Comparison of ENCODE assay signal across 23 mouse cellular contexts in genomic region chr14:75399678-75400077, GRCm38 (mm10). TPM values are rescaled to one million over a fixed set of nuclear protein-coding genes. Genes with fewer than 3 reads are reported as not detected.
A peak's percentile ranks its signal among the peaks of the same experiment; 100 is the strongest.
DNase-seq lines count a peak whose midpoint lies in the region; ATAC-seq and TF ChIP-seq lines count a peak whose summit lies in the region.
"Had no signal": no experiment of that assay in that cellular context is flagged by ENCODE, and none has a peak within 500 bp of the region (broad histone marks: within the 10 kb centered on the region; RNA-seq: fewer than 3 reads in every experiment).

No protein-coding gene starts in this region.

- no peaks in the 10 kb centered on the region for H3K27me3 ChIP-seq in hindbrain, embryonic 12.5 days
- H3K27me3 ChIP-seq in hindbrain, embryonic 13.5 days = no peaks in the 10 kb centered on the region; the same call in 1 of the 2 replicates
- no peaks in the 10 kb centered on the region for H3K27me3 ChIP-seq in CH12.LX (replicated peaks)
- no peaks in the 10 kb centered on the region for H3K27me3 ChIP-seq in stomach, postnatal 0 days (ENCODE audit: control insufficient read depth, insufficient read depth, low read length)
- H3K27me3 ChIP-seq: embryonic facial prominence, embryonic 12.5 days; forebrain, embryonic 13.5 days; forebrain, embryonic 15.5 days had no signal

- H3K36me3 ChIP-seq in hindbrain, embryonic 12.5 days = no peaks in the 10 kb centered on the region
- no peaks in the 10 kb centered on the region for H3K36me3 ChIP-seq in hindbrain, embryonic 13.5 days
- no peaks in the 10 kb centered on the region for H3K36me3 ChIP-seq in CH12.LX (replicated peaks in 1 of 2; ENCODE audit: control insufficient read depth in 1 of 2, insufficient read depth in 1 of 2, low read length in 1 of 2)
- H3K36me3 ChIP-seq in stomach, postnatal 0 days (ENCODE audit: control insufficient read depth, insufficient read depth, low read length) = no peaks in the 10 kb centered on the region
- H3K36me3 ChIP-seq: embryonic facial prominence, embryonic 10.5 days; embryonic facial prominence, embryonic 12.5 days; forebrain, embryonic 15.5 days had no signal

- no peak overlapping the region for H3K4me3 ChIP-seq in hindbrain, embryonic 12.5 days
- no peak overlapping the region for H3K4me3 ChIP-seq in hindbrain, embryonic 13.5 days
- H3K4me3 ChIP-seq in CH12.LX (replicated peaks in 1 of 3; ENCODE audit: low read depth in 2 of 3, low read length in 2 of 3, poor library complexity in 1 of 3) = no peak overlapping the region
- H3K4me3 ChIP-seq in stomach, postnatal 0 days (ENCODE audit: low read depth, low read length) = no peak overlapping the region
- H3K4me3 ChIP-seq: embryonic facial prominence, embryonic 10.5 days; embryonic facial prominence, embryonic 12.5 days; forebrain, embryonic 13.5 days; forebrain, embryonic 15.5 days had no signal

- TF ChIP-seq POLR2A in CH12.LX (IDR thresholded peaks at IDR 0.05; ENCODE audit: low read depth, low read length) = no peak

- H3K9me3 ChIP-seq in hindbrain, embryonic 12.5 days (replicated peaks) = no peaks in the 10 kb centered on the region
- no peaks in the 10 kb centered on the region for H3K9me3 ChIP-seq in hindbrain, embryonic 13.5 days
- H3K9me3 ChIP-seq in CH12.LX (replicated peaks; ENCODE audit: low read length) = no peaks in the 10 kb centered on the region
- no peaks in the 10 kb centered on the region for H3K9me3 ChIP-seq in stomach, postnatal 0 days (ENCODE audit: control insufficient read depth, low read length)
- H3K9me3 ChIP-seq: embryonic facial prominence, embryonic 10.5 days; embryonic facial prominence, embryonic 12.5 days; forebrain, embryonic 13.5 days; forebrain, embryonic 15.5 days had no signal

- H3K27ac ChIP-seq in hindbrain, embryonic 12.5 days = peak overlapping the region; percentile 12; the same call in 1 of the 2 replicates
- no peak overlapping the region for H3K27ac ChIP-seq in hindbrain, embryonic 13.5 days
- no peak overlapping the region for H3K27ac ChIP-seq in CH12.LX (ENCODE audit: insufficient read depth, low read depth)
- H3K27ac ChIP-seq in stomach, postnatal 0 days (replicated peaks) = no peak overlapping the region
- H3K27ac ChIP-seq: embryonic facial prominence, embryonic 10.5 days; embryonic facial prominence, embryonic 12.5 days; forebrain, embryonic 13.5 days; forebrain, embryonic 15.5 days had no signal

- peaks cover under 1% of the 10 kb centered on the region; the same call in 1 of the 2 replicates for H3K4me1 ChIP-seq in hindbrain, embryonic 12.5 days
- no peaks in the 10 kb centered on the region; the same call in 1 of the 2 replicates for H3K4me1 ChIP-seq in hindbrain, embryonic 13.5 days (replicated peaks)
- peaks cover 0 to 17% of the 10 kb centered on the region in 2 experiments; a peak in 2 of 4 replicates for H3K4me1 ChIP-seq in CH12.LX (ENCODE audit: control insufficient read depth in 1 of 2, insufficient read depth in 2 of 2)
- H3K4me1 ChIP-seq in stomach, postnatal 0 days (replicated peaks; ENCODE audit: control insufficient read depth, insufficient read depth) = no peaks in the 10 kb centered on the region
- H3K4me1 ChIP-seq: embryonic facial prominence, embryonic 10.5 days; embryonic facial prominence, embryonic 12.5 days; forebrain, embryonic 13.5 days; forebrain, embryonic 15.5 days had no signal

- dilution Hi-C loops in CH12.LX (cut with MboI; ENCODE audit: extremely low pct_ligation_motif_present, extremely low pct_unique_long_range_greater_than_20kb, low sequenced_read_pairs) = no loop called here

- peak; percentile 18 for DNase-seq in CH12.LX (ENCODE audit: extremely low read depth)
- no peak for DNase-seq in stomach, postnatal 0 days (ENCODE audit: low spot score)
- DNase-seq in layer of hippocampus, adult 9-10 months (ENCODE audit: low spot score) = no peak
- DNase-seq: adrenal gland, adult 8-10 months; adrenal gland, postnatal 14 days; adrenal gland, postnatal 36 days; B cell, adult 2 months; cerebellum, adult 11-12 months; cerebellum, adult 2 months; cerebellum, adult 9-10 months; cerebellum, postnatal 10 days; cerebellum, postnatal 25 days; forebrain, postnatal 0 days had no signal

- no peak overlapping the region for H3K9ac ChIP-seq in hindbrain, embryonic 12.5 days
- H3K9ac ChIP-seq in hindbrain, embryonic 13.5 days = no peak overlapping the region
- H3K9ac ChIP-seq in CH12.LX (ENCODE audit: insufficient read depth, low read depth) = no peak overlapping the region
- no peak overlapping the region for H3K9ac ChIP-seq in stomach, postnatal 0 days (ENCODE audit: low read length)
- H3K9ac ChIP-seq: embryonic facial prominence, embryonic 12.5 days; forebrain, embryonic 13.5 days; forebrain, embryonic 15.5 days; forebrain, postnatal 0 days had no signal

- no peak overlapping the region for H3K4me2 ChIP-seq in hindbrain, embryonic 12.5 days (replicated peaks)
- no peak overlapping the region for H3K4me2 ChIP-seq in hindbrain, embryonic 13.5 days
- H3K4me2 ChIP-seq in CH12.LX (ENCODE audit: insufficient read depth, low read depth, poor library complexity, severe bottlenecking) = no peak overlapping the region
- H3K4me2 ChIP-seq in stomach, postnatal 0 days (replicated peaks; ENCODE audit: low read depth) = no peak overlapping the region
- H3K4me2 ChIP-seq: embryonic facial prominence, embryonic 12.5 days; forebrain, embryonic 13.5 days; forebrain, embryonic 15.5 days had no signal

- no peak for ATAC-seq in hindbrain, embryonic 12.5 days (ENCODE audit: low FRiP score)
- ATAC-seq in hindbrain, embryonic 13.5 days (ENCODE audit: low FRiP score) = no peak
- ATAC-seq in stomach, postnatal 0 days (ENCODE audit: low FRiP score, low TSS enrichment) = no peak
- ATAC-seq: activated CD4-positive, CD25-positive, alpha-beta regulatory T cell, adult 4 months; CD4-positive, CD25-positive, alpha-beta regulatory T cell, adult 4 months; forebrain, embryonic 13.5 days; forebrain, embryonic 15.5 days; forebrain, postnatal 0 days; Patski had no signal

- TF ChIP-seq CTCF in CH12.LX (conservative IDR thresholded peaks at IDR 0.05 in 1 of 2, IDR thresholded peaks at IDR 0.05 in 1 of 2; ENCODE audit: low read depth in 2 of 2, low read length in 2 of 2) = 0 out of 4 replicates have a peak, but pooled peaks of 1 of the 2 experiments have one; percentile 2
- TF ChIP-seq CTCF in stomach, postnatal 0 days (IDR thresholded peaks at IDR 0.05; ENCODE audit: low read depth) = no peak

- 76% methylated on average over 2 of the region's 2 CpGs for WGBS in hindbrain, embryonic 12.5 days
- 83% methylated on average over 2 of the region's 2 CpGs for WGBS in hindbrain, embryonic 13.5 days
- 69% methylated on average over 2 of the region's 2 CpGs for WGBS in stomach, postnatal 0 days

- H3K79me2 ChIP-seq in CH12.LX (replicated peaks; ENCODE audit: control insufficient read depth, extremely low read depth, insufficient read depth, poor library complexity, severe bottlenecking) = no peaks in the 10 kb centered on the region

- TF ChIP-seq EP300 in CH12.LX (IDR thresholded peaks at IDR 0.05; ENCODE audit: low read length) = 0 out of 2 replicates have a peak, but pooled peaks have one; percentile 9
- TF ChIP-seq EP300 in stomach, postnatal 0 days (optimal IDR thresholded peaks at IDR 0.05) = no peak

- in situ Hi-C loops in CH12.LX (cut with MboI; ENCODE audit: low pct_ligation_motif_present, low pct_unique_long_range_greater_than_20kb, low sequenced_read_pairs) = no loop called here

- TF ChIP-seq RAD21 in CH12.LX (IDR thresholded peaks at IDR 0.05; ENCODE audit: low read depth, low read length) = no peak; the same call in 1 of the 2 replicates

TF ChIP-seq in CH12.LX, 34 proteins besides CTCF, POLR2A, EP300 and RAD21:
- TF ChIP-seq MEF2A (IDR thresholded peaks at IDR 0.05; ENCODE audit: borderline replicate concordance, low read depth, low read length) (peak; percentile 52; the same call in 1 of the 2 replicates), SIN3A (IDR thresholded peaks at IDR 0.05; ENCODE audit: low read length) (no peak)

RNA-seq across cellular contexts. Expression of gene Siah3, which starts 56.1 kb away (rescaled TPM):
- 1.9 and 2.1 TPM in 2 replicates for polyA plus RNA-seq in hindbrain, embryonic 12.5 days (2016; fragmentation: Nextera tagmentation; extraction: Ambion mirVana)
- polyA plus RNA-seq in hindbrain, embryonic 13.5 days (2015; fragmentation: Nextera tagmentation; extraction: Ambion mirVana) = 4.0 and 4.5 TPM in 2 replicates
- not detected in 2 replicates for total RNA-seq in CH12.LX (2012; rRNA removed)
- total RNA-seq in CH12.LX (2014; rRNA removed) = not detected in 2 replicates
- not detected in 2 replicates for polyA plus RNA-seq in CH12.LX (2012; ENCODE audit: insufficient read length, low read depth)
- polyA plus RNA-seq in stomach, postnatal 0 days (2015; fragmentation: Nextera tagmentation; extraction: Ambion mirVana) = 0.07 TPM in 1 of 2 replicates, not detected in the other
- total RNA-seq: ES-E14 had no signal
- polyA plus RNA-seq: Patski had no signal
